Mouse (Mus musculus) forebrain, embryonic 10.5 days (tissue): ENCODE results near the gene Rnf13. TPM values are rescaled to one million over a fixed set of nuclear protein-coding genes. Genes with fewer than 3 reads are reported as not detected.

Experiments used
- DNase-seq: peaks from one replicate; pipeline ENCODE4 v3.0.0-alpha.2; 2017; ENCODE audit warnings: low spot score; ENCODE audit errors: extremely low spot score
- H3K27ac ChIP-seq: fragments of 300-500 bp; sonication (generic); 2 replicates; pipeline ENCODE4 v1.5.1; 2016; ENCODE audit warnings: mild to moderate bottlenecking
- H3K27me3 ChIP-seq: fragments of 300-500 bp; sonication (generic); 2 replicates; pipeline ENCODE4 v1.6.1; 2016; ENCODE audit warnings: mild to moderate bottlenecking; ENCODE audit not compliant: poor library complexity, severe bottlenecking
- H3K36me3 ChIP-seq: fragments of 300-500 bp; sonication (generic); replicated peaks from 2 replicates; pipeline ENCODE4 v1.6.1; 2016; ENCODE audit warnings: mild to moderate bottlenecking, moderate library complexity
- H3K4me1 ChIP-seq: fragments of 300-500 bp; sonication (generic); 2 replicates; pipeline ENCODE4 v1.6.1; 2016
- H3K4me3 ChIP-seq: fragments of 300-500 bp; sonication (generic); 2 replicates; pipeline ENCODE4 v1.5.1; 2016; ENCODE audit warnings: mild to moderate bottlenecking, moderate library complexity
- H3K9me3 ChIP-seq: fragments of 300-500 bp; sonication (generic); 2 replicates; pipeline ENCODE4 v1.6.1; 2016; ENCODE audit warnings: mild to moderate bottlenecking, moderate library complexity
- WGBS: fragments of 180-500 bp; shearing (Covaris S2); methylation state at CpG from one replicate; pipeline ENCODE4 v1.1.7; 2016; 5-methylcytosine and 5-hydroxymethylcytosine counted together
- polyA plus RNA-seq: library from polyadenylated mRNA; unstranded; fragments of >200 nt; fragmentation: Nextera tagmentation; extraction: Ambion mirVana; gene quantifications from 2 replicates; pipeline ENCODE4 v1.2.1, GENCODE M21; 2016

The Rnf13 gene
- polyA plus RNA-seq, 1 experiment from 2014 or later, result 39.0 TPM

GRCm38 (mm10) chr3:57882945-57883344 lies 147.1 kb downstream of the Rnf13 start:
- no peak overlapping the region for H3K27ac ChIP-seq

More at GRCm38 (mm10) chr3:57882945-57883344, 147.1 kb downstream of the Rnf13 start:
- H3K36me3 ChIP-seq, result no peaks in the 10 kb centered on the region
- H3K4me1 ChIP-seq, result peaks cover 5% of the 10 kb centered on the region
- H3K4me3 ChIP-seq, result no peak overlapping the region
- no peak for DNase-seq
- WGBS, result 80% methylated on average over 3 of the region's 3 CpGs
- H3K27me3 ChIP-seq, result no peaks in the 10 kb centered on the region
- H3K9me3 ChIP-seq, result peaks cover 4% of the 10 kb centered on the region; the same call in 1 of the 2 replicates

Other genes with a start within 250 kb of the Rnf13 start
- gene Wwtr1, start 160.2 kb upstream of the Rnf13 start, polyA plus RNA-seq, result 10.6 and 11.3 TPM in 2 replicates
- gene Commd2, start 84.3 kb upstream of the Rnf13 start, polyA plus RNA-seq, result 93.2 and 94.9 TPM in 2 replicates
- gene Ankub1, start 43.3 kb upstream of the Rnf13 start, polyA plus RNA-seq, result 0.12 and 0.16 TPM in 2 replicates
- 161 and 167 TPM in 2 replicates for gene Pfn2, start 112.0 kb downstream of the Rnf13 start, polyA plus RNA-seq